Mouse (Mus musculus) thymus, postnatal 10 days (tissue): ENCODE measurements around the gene Mta3.
A peak's percentile ranks its signal among the peaks of the same experiment; 100 is the strongest.
"Not testable (repeated sequence)": the region's sequence is repeated elsewhere in the genome, so short reads cannot be mapped to it uniquely, and the experiment has no call there.

ENCODE experiments used
- DNase-seq, 2 experiments: peaks; one replicate each; pipeline ENCODE4 v3.0.0; 2021; ENCODE audit warnings: low spot score in 2 of 2

Mta3 gene

GRCm38 (mm10) chr17:83708891-83709290, 2.9 kb downstream of the Mta3 start:
- DNase-seq = no peak

GRCm38 (mm10) chr17:83709517-83709916, 3.6 kb downstream of the Mta3 start:
- not testable (repeated sequence) for DNase-seq

GRCm38 (mm10) chr17:83710639-83711038, 4.7 kb downstream of the Mta3 start:
- no peak for DNase-seq

DNA sequence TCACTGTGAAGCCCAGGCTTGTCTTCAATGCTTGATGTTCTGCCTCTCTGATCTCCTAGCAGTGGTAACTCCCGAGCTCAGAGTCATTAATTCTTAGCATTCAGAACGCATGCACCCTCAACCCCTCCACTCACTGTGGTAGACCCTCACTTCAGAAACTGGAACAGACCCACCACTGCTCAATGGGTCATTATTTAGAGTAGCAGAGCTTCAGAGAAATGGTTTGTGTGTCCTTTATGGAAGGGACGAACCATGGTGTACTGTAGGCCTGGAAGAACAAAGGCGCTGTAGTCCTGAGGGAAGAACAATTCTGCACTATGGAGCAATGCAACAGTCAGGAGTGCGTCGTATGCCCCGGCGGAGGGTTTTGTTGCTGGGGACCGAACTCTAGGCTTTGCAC, 6.4 kb downstream of the Mta3 start:
- DNase-seq = no peak

GRCm38 (mm10) chr17:83720449-83720848, 14.5 kb downstream of the Mta3 start:
- DNase-seq = no peak

DNA sequence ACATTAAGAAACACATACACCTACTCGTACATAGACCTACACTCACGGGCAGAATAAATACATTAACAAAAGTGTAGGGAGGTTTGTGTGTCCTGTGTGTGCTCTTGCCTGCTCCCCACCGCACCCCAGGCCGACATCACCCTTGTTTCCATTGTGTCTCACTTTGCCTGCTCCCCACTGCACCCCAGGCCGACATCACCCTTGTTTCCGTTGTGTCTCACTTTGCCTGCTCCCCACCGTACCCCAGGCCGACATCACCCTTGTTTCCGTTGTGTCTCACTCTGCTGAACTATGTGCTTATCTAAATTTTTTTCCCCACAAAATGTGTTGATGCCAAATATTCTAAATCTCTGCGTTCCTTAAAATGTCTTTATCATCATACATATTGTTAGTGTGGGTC, 15.2 kb downstream of the Mta3 start:
- DNase-seq = no peak

GRCm38 (mm10) chr17:83723064-83723463, 17.1 kb downstream of the Mta3 start:
- no peak for DNase-seq

- no peak for DNase-seq
Measured at GRCm38 (mm10) chr17:83726496-83726895, 20.5 kb downstream of the Mta3 start.

- no peak for DNase-seq
Measured at GRCm38 (mm10) chr17:83727707-83728106, 21.7 kb downstream of the Mta3 start.

- no peak for DNase-seq
Measured at GRCm38 (mm10) chr17:83729029-83729428, 23.1 kb downstream of the Mta3 start.

GRCm38 (mm10) chr17:83730123-83730522, 24.2 kb downstream of the Mta3 start:
- peak; percentile 18 to 33 for DNase-seq

DNA sequence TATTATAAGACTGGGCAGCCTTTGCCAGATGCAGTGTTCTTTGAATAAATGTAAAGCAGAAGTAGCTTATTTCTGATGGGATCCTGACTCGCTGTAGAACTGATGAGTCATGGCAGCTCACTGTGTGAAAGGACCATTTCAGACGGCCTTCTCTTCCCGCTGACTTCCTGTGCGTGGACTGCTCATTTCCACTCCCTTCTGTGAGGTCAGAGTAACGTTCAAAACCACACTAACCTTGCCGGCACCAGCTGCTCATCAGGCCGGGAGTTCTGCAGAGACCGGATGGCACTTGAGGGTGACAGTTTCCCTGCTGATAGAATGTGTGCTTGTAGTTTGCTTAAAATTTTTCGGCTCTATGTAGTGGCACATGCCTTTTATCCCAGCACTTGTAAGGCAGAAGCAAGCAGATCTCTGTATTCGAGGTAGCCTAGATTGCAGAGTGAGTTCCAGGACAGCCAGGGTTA, 26.2 kb downstream of the Mta3 start:
- DNase-seq = peak; percentile 40 to 44

DNA sequence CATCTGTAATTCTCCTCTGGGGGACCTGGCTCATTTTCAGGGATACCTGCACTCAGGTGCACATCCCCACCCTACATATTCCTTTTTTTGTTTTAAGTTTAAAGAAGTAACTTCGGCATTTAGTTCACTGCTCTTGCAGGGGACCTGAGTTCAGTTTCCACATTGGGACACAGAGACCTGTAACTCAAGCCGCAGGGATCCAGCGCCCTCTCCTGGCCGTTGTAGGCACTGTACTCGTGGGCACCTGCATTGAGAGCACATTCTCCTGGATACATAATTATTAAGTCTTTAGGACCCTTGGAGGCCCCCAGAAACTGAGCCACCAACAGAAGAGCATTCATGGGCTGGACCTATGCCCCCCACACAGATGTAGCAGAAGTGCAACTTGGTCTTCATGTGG, 26.8 kb downstream of the Mta3 start:
- peak; percentile 67 to 85 for DNase-seq

GRCm38 (mm10) chr17:83736701-83737100, 30.7 kb downstream of the Mta3 start:
- DNase-seq = no peak

- DNase-seq = no peak
Measured at GRCm38 (mm10) chr17:83737775-83738174, 31.8 kb downstream of the Mta3 start.

- no peak for DNase-seq
Measured at GRCm38 (mm10) chr17:83740135-83740676, 34.2 kb downstream of the Mta3 start.

DNA sequence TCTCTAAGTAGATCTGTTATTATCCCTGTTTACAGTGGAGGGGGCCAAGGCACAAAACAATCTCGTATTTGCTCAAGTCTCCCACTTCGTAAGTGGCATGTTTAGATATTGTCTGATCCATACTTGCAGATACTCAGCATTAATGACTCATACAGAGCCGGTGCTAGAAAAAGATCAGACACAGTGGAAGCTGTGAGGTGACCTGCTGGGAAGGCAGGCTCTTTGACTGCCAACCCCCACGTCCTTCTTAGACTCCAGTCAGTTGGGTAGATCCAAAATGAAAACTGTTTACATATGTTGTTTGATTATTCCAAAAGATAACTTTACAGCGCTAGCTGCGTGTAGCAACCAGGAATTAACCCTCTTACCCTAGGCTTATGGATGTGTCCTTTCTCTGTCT, 35.3 kb downstream of the Mta3 start:
- no peak for DNase-seq

- no peak for DNase-seq
Measured at GRCm38 (mm10) chr17:83744231-83744824, 38.4 kb downstream of the Mta3 start.

DNA sequence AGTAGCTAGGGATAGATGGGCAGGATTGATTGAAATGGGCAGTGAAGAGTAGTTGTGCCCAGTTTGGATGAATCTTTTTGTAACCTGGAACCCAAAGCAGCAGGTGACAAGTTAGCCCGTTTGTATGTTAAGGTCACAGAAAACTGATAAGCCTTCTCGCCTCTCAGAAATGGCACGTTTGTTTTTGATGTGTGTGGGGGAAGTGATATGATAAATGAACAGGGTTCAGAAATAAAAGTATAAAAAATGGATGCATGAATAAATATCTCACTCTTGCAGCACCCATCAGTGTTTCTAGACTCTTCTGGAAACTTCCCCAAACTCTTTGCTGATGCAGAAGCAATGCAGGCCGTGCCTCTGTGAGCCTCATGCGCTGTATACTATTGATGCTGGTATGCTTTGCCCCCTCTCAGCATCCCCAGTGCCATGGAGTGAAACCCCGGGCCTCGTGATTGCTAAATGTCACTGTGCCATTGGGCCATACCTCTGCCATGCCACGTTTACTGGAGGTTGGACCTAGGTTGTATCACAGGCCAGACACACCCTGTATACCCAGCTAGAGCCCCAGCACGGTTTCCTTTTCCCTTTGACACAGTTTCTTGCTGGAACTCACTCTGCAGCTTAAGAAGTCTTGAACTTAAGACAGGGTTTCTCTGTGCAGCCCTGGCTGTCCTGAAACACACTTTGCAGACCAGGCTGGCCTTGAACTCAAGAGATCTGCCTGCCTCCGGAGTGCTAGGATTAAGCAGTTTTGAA, 41.6 kb downstream of the Mta3 start:
- DNase-seq = no peak

DNA sequence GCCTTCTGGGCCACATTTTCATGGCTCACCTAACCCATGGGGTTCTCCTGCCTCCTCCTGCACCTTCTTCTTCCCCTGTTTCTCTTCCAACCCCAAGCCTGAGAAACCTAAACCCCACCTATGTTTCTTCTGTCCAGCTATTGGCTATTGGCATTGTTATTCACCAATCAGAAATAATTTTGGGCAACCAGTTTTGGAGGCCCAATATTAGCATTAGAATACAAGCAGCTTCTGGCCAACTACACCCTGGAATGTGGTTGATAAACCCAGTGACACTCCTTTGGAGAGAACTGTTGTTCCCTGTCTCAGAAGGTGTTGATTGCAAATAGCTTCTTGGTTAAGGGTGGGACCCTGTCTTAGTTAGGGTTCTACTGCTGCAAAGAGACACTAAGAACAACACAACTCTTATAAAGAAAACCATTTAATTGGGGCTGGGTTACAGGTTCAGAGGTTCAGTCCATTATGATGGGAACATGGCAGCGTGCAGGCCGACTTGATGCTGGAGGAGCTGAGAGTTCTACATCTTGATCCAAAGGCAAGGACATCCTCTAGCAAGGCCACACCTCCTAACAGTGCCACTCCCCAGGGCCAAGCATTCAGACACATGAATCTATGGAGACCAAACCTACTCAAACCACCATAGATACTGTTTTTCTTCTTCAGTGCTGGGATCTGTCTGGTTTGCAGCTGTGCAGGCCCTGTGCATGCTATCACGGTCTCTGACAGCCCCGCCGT, 44.4 kb downstream of the Mta3 start:
- DNase-seq = no peak

- no peak for DNase-seq
Measured at GRCm38 (mm10) chr17:83753112-83753899, 47.3 kb downstream of the Mta3 start.

DNA sequence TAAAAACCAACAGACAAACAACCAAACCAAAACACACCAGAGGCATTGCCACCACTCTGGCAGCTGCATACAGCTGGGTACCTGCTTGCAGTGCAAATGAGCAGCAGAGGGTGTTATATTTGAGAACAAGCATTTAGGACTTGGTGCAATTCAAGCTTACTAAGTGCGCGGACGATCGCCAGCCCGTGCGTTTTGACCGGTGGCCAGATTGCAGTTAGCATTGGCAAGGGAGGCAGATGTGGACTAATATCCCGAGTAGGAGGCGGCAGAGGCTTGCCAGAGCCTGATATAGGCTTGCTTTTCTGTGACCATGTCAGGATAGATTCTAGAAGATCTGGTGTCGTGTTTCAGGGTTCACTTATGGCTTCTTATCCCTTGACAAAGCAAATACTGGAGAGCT, 52.1 kb downstream of the Mta3 start:
- DNase-seq = no peak
